Mouse (Mus musculus) myocyte (in vitro differentiated cells): ENCODE results near the gene Sema4b.

Source experiments
- CEBPB ChIP-seq: IDR thresholded peaks from 2 replicates; pipeline ENCODE4 v1.6.1; 2011; ENCODE audit warnings: mild to moderate bottlenecking, moderate library complexity; ENCODE audit not compliant: poor library complexity, insufficient read depth, severe bottlenecking
- E2F4 ChIP-seq: IDR thresholded peaks from one replicate; pipeline ENCODE4 v1.6.1; 2011; ENCODE audit warnings: mild to moderate bottlenecking, control low read depth, moderate library complexity; ENCODE audit not compliant: insufficient read depth
- MAX ChIP-seq: IDR thresholded peaks from one replicate; pipeline ENCODE4 v1.6.1; 2011; ENCODE audit warnings: low read depth, mild to moderate bottlenecking, control low read depth
- MYOD1 ChIP-seq, 3 experiments: IDR thresholded peaks; one replicate each; pipeline ENCODE4 v1.6.1; 2011; ENCODE audit warnings: control low read depth in 2 of 3, low read depth in 2 of 3, mild to moderate bottlenecking in 2 of 3, moderate library complexity in 1 of 3; ENCODE audit not compliant: insufficient read length in 2 of 3, control insufficient read depth in 1 of 3
- MYOG ChIP-seq, 3 experiments: IDR thresholded peaks; one replicate each; pipeline ENCODE4 v1.6.1; 2011; ENCODE audit warnings: control low read depth in 2 of 3, low read depth in 2 of 3, mild to moderate bottlenecking in 2 of 3; ENCODE audit not compliant: insufficient read length in 2 of 3, control insufficient read depth in 1 of 3, insufficient read depth in 1 of 3
- POLR2A ChIP-seq: IDR thresholded peaks from one replicate; pipeline ENCODE4 v1.6.1; 2011; ENCODE audit warnings: low read depth, mild to moderate bottlenecking, control low read depth, moderate library complexity; ENCODE audit not compliant: insufficient read length
- POLR2AphosphoS2 ChIP-seq: IDR thresholded peaks from one replicate; pipeline ENCODE4 v1.6.1; 2011; ENCODE audit warnings: low read depth, control low read depth; ENCODE audit not compliant: insufficient read length
- REST ChIP-seq: IDR thresholded peaks from one replicate; pipeline ENCODE4 v1.6.1; 2011; ENCODE audit warnings: mild to moderate bottlenecking, control low read depth, moderate library complexity; ENCODE audit not compliant: insufficient read depth, insufficient read length
- SRF ChIP-seq: IDR thresholded peaks from one replicate; pipeline ENCODE4 v1.6.1; 2011; ENCODE audit warnings: low read depth; ENCODE audit not compliant: control insufficient read depth, insufficient read length
- TCF12 ChIP-seq: IDR thresholded peaks from one replicate; pipeline ENCODE4 v1.6.1; 2011; ENCODE audit warnings: mild to moderate bottlenecking, control low read depth; ENCODE audit not compliant: poor library complexity, insufficient read depth, severe bottlenecking
- TCF3 ChIP-seq: IDR thresholded peaks from one replicate; pipeline ENCODE4 v1.6.1; 2011; ENCODE audit warnings: low read depth, control low read depth; ENCODE audit not compliant: insufficient read length
- USF1 ChIP-seq: IDR thresholded peaks from one replicate; pipeline ENCODE4 v1.6.1; 2011; ENCODE audit warnings: low read depth, mild to moderate bottlenecking, control low read depth, moderate library complexity

DNA sequence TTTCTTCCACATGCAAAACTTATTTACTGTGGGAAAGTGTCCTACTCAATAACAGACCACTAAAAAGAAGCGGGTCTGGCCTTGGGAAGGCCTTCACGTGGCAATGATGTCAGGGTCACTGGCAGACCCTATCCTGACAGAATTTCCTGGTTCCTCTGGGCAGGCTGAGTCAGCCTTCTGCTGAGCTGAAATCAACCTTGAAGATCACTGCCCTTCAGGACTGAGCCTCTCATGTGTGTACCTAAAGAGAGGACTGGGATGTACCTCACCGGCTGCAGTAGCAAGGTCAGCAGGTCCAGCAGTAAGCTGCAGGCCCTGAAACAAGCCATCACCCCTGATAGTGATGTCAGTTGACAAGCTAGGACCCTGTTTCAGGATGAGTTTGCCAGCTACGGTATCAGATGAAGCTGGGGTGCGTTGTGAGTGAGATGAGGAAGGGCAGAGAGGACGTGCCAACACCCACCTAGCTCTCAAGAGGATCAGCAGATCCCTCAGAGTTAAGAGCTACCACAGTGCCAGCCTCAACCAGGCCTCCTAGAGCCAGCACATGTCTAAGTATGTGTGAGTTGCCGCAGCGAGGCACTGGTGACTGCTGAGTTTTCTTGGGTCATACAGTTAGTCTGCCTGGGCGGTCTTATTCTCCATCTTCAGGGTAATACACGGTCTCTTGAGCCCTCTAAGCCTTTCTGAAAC lies 8.5 kb upstream of the Sema4b start:
- TF ChIP-seq POLR2AphosphoS2 (no peak), MAX (no peak), POLR2A (no peak), TCF3 (no peak), SRF (no peak), REST (no peak), USF1 (no peak), TCF12 (no peak), MYOG (IDR thresholded peaks at IDR 0.05; ENCODE audit: control insufficient read depth in 1 of 3, insufficient read depth in 1 of 3, insufficient read length in 2 of 3, low read depth in 2 of 3) (no peak), E2F4 (no peak), MYOD1 (IDR thresholded peaks at IDR 0.05; ENCODE audit: control insufficient read depth in 1 of 3, insufficient read length in 2 of 3, low read depth in 2 of 3) (no peak), CEBPB (no peak)
